Mouse (Mus musculus) liver, embryonic 14.5 days (tissue): Measurements from ENCODE around the gene Cgnl1. TPM values are rescaled to one million over a fixed set of nuclear protein-coding genes. Genes with fewer than 3 reads are reported as not detected.

Experiments
- ATAC-seq: fragments of 200-750 bp; cut with Nextera tagmentation; 2 replicates; pipeline ENCODE4 v1.8.0; 2017; ENCODE audit warnings: moderate number of reproducible peaks, mild to moderate bottlenecking, moderate library complexity; ENCODE audit not compliant: insufficient read depth
- DNase-seq, 3 experiments: peaks; one replicate each; pipeline ENCODE4 v3.0.0-alpha.2; 2012 to 2013; ENCODE audit warnings: low read depth in 3 of 3, low spot score in 3 of 3
- H3K27ac ChIP-seq: fragments of 300-500 bp; sonication (generic); 2 replicates; pipeline ENCODE4 v1.5.1; 2014; ENCODE audit warnings: moderate library complexity, mild to moderate bottlenecking, control low read depth, inconsistent platforms
- H3K27me3 ChIP-seq: fragments of 300-500 bp; sonication (generic); 2 replicates; pipeline ENCODE4 v1.6.1; 2014; ENCODE audit warnings: mild to moderate bottlenecking, low read length, moderate library complexity; ENCODE audit not compliant: control insufficient read depth, insufficient read depth
- H3K36me3 ChIP-seq: fragments of 300-500 bp; sonication (generic); replicated peaks from 2 replicates; pipeline ENCODE4 v1.6.1; 2014; ENCODE audit warnings: low read depth; ENCODE audit not compliant: control insufficient read depth, insufficient read depth
- H3K4me1 ChIP-seq, 2 experiments: fragments of 200-500 bp in 1 of 2; fragments of 300-500 bp in 1 of 2; sonication (generic) in 1 of 2; replicated peaks; 2 replicates each; pipeline ENCODE4 v1.6.1; 2012 to 2014; ENCODE audit warnings: antibody characterized with exemption in 1 of 2, inconsistent platforms in 1 of 2, low read length in 1 of 2; ENCODE audit not compliant: control insufficient read depth in 2 of 2, insufficient read depth in 2 of 2
- H3K4me2 ChIP-seq: fragments of 300-500 bp; sonication (generic); 2 replicates; pipeline ENCODE4 v1.6.1; 2014; ENCODE audit warnings: low read depth, mild to moderate bottlenecking, control low read depth, moderate library complexity
- H3K4me3 ChIP-seq, 2 experiments: fragments of 200-500 bp in 1 of 2; fragments of 300-500 bp in 1 of 2; sonication (generic) in 1 of 2; 2 replicates each; pipeline ENCODE4 v1.5.1; 2012 to 2014; ENCODE audit warnings: low read depth in 2 of 2, low read length in 2 of 2, mild to moderate bottlenecking in 2 of 2, control low read depth in 1 of 2, inconsistent platforms in 1 of 2, moderate library complexity in 1 of 2; ENCODE audit not compliant: insufficient read depth in 1 of 2
- H3K9ac ChIP-seq: fragments of 300-500 bp; sonication (generic); replicated peaks from 2 replicates; pipeline ENCODE4 v1.6.1; 2014; ENCODE audit warnings: mild to moderate bottlenecking, control low read depth, moderate library complexity
- H3K9me3 ChIP-seq: fragments of 300-500 bp; sonication (generic); 2 replicates; pipeline ENCODE4 v1.6.1; 2016; ENCODE audit warnings: low read length, mixed read lengths; ENCODE audit not compliant: control insufficient read depth
- CTCF ChIP-seq: IDR thresholded peaks from 2 replicates; pipeline ENCODE4 v1.5.1; 2016; ENCODE audit warnings: antibody characterized with exemption, low read depth, control low read depth
- EP300 ChIP-seq: IDR thresholded peaks from 2 replicates; pipeline ENCODE4 v1.6.1; 2016; ENCODE audit warnings: antibody characterized with exemption, low read depth
- WGBS: fragments of 180-500 bp; shearing (Covaris S2); extraction: QIAGEN DNeasy Blood & Tissue Kit; methylation state at CpG from one replicate; pipeline ENCODE4 v1.1.7; 2014; ENCODE audit not compliant: insufficient replicate concordance; 5-methylcytosine and 5-hydroxymethylcytosine counted together
- polyA plus RNA-seq, 2 experiments: library from polyadenylated mRNA; depleted of rRNA in 1 of 2; stranded (reverse) in 1 of 2; unstranded in 1 of 2; fragments of >200 nt; fragmentation: Nextera tagmentation in 1 of 2; extraction: Ambion mirVana in 1 of 2; gene quantifications; 2 replicates each; pipeline versions ENCODE4 v1.2.1 to v1.2.3; 2012 to 2014

Gene Cgnl1
- polyA plus RNA-seq, 2 experiments = 1.2 to 1.8 TPM

GRCm38 (mm10) chr9:71798176-71798575, 26.8 kb upstream of the Cgnl1 start:
- ATAC-seq (no peak), DNase-seq (no peak)
- no peak overlapping the region for H3K4me3 ChIP-seq
- WGBS = 66% methylated on average over 5 of the region's 5 CpGs
- no peaks in the 10 kb centered on the region for H3K27me3 ChIP-seq
- TF ChIP-seq EP300 (no peak), CTCF (no peak)
- no peak overlapping the region for H3K4me2 ChIP-seq
- no peaks in the 10 kb centered on the region for H3K9me3 ChIP-seq
- H3K4me1 ChIP-seq = no peaks in the 10 kb centered on the region
- H3K9ac ChIP-seq = no peak overlapping the region
- H3K36me3 ChIP-seq = no peaks in the 10 kb centered on the region
- H3K27ac ChIP-seq = no peak overlapping the region

- H3K9ac ChIP-seq = no peak overlapping the region
- DNase-seq = no peak
- no peaks in the 10 kb centered on the region for H3K9me3 ChIP-seq
- ATAC-seq = no peak
- H3K27me3 ChIP-seq = no peaks in the 10 kb centered on the region
- H3K4me3 ChIP-seq = no peak overlapping the region
- H3K4me2 ChIP-seq = no peak overlapping the region
- H3K4me1 ChIP-seq = no peaks in the 10 kb centered on the region
- TF ChIP-seq EP300 = no peak
- peak; percentile 65 for TF ChIP-seq CTCF
- no peaks in the 10 kb centered on the region for H3K36me3 ChIP-seq
- WGBS = 63% methylated on average over 3 of the region's 3 CpGs
- H3K27ac ChIP-seq = no peak overlapping the region
These were observed 6.0 kb upstream of the Cgnl1 start for GRCm38 (mm10) chr9:71777404-71777803.

DNA sequence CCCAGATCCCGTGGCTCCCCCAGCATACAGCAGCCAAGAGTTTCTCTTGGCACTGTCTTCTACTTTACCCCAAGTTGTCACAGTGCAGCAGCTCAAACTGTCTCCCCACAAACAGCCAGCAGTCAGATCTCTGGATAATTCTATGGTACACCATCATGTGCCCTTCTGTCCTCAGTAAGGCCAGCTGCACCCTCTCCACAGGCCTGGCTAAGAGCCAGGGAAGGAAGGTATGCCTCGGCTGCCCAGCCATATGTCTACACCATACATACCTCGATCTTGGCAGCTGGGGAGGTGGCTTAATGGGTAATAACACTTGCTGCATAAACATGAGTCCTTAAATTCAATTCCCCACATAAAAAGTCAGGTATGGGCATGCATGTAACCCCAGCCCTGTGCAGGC, 4.9 kb upstream of the Cgnl1 start:
- no peaks in the 10 kb centered on the region for H3K4me1 ChIP-seq
- no peaks in the 10 kb centered on the region for H3K9me3 ChIP-seq
- H3K4me2 ChIP-seq = no peak overlapping the region
- ATAC-seq (no peak), DNase-seq (no peak)
- H3K9ac ChIP-seq = no peak overlapping the region
- TF ChIP-seq EP300 = no peak
- no peak for TF ChIP-seq CTCF
- no peak overlapping the region for H3K27ac ChIP-seq
- H3K27me3 ChIP-seq = peaks cover 7% of the 10 kb centered on the region
- H3K4me3 ChIP-seq = no peak overlapping the region
- 63% methylated on average over 3 of the region's 3 CpGs for WGBS
- H3K36me3 ChIP-seq = no peaks in the 10 kb centered on the region

- Histone ChIP-seq H3K4me1 (peaks cover 0 to 2% of the 10 kb centered on the region in 2 experiments; a peak in 1 of 4 replicates), H3K27me3 (peaks cover 26% of the 10 kb centered on the region), H3K27ac (no peak overlapping the region), H3K9ac (no peak overlapping the region), H3K9me3 (no peaks in the 10 kb centered on the region), H3K4me2 (no peak overlapping the region), H3K4me3 (no peak overlapping the region), H3K36me3 (no peaks in the 10 kb centered on the region)
- ATAC-seq (no peak), DNase-seq (no peak)
- WGBS = 20% methylated on average over 9 of the region's 9 CpGs
- TF ChIP-seq EP300 = no peak
- TF ChIP-seq CTCF = no peak
These were observed 2.2 kb upstream of the Cgnl1 start for GRCm38 (mm10) chr9:71773563-71773962.

DNA sequence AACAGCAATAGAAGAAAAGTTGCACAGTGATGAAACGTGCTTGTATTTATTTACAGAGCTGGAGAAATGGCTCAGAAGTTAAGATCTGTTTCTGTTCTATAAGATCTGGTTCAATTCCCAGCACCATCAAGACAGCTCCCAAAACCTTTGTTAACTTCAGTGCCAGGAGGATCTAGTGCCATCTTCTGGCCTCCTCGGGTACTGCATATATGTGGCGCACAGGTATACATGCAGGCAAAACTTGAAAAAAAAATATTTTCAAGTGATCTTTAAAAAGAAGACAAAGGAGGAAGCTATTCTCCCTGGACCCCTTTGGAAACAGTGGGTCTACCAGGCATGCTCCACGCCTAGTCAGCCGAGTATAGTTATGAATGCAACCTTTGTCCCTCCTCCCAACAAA, 936 bp upstream of the Cgnl1 start:
- H3K36me3 ChIP-seq = no peaks in the 10 kb centered on the region
- H3K9me3 ChIP-seq = no peaks in the 10 kb centered on the region
- ATAC-seq (no peak), DNase-seq (peak in 2 of 3 experiments; percentile 15 to 29)
- H3K9ac ChIP-seq = no peak overlapping the region
- TF ChIP-seq EP300 (no peak), CTCF (peak; percentile 70)
- H3K4me1 ChIP-seq = peaks cover 0 to 2% of the 10 kb centered on the region in 2 experiments; a peak in 1 of 4 replicates
- H3K27ac ChIP-seq = no peak overlapping the region
- no peak overlapping the region for H3K4me2 ChIP-seq
- WGBS = 50% methylated on average over 5 of the region's 5 CpGs
- peaks cover 26% of the 10 kb centered on the region for H3K27me3 ChIP-seq
- no peak overlapping the region for H3K4me3 ChIP-seq
